Mouse (Mus musculus) heart, embryonic 14.5 days (tissue): ENCODE results near the gene Abi1. TPM values are rescaled to one million over a fixed set of nuclear protein-coding genes. Genes with fewer than 3 reads are reported as not detected.
"Not testable (repeated sequence)": the region's sequence is repeated elsewhere in the genome, so short reads cannot be mapped to it uniquely, and the experiment has no call there.

Experiments used
- ATAC-seq: fragments of 200-750 bp; cut with Nextera tagmentation; 2 replicates; pipeline ENCODE4 v1.8.0; 2017; ENCODE audit warnings: low read depth, moderate TSS enrichment; ENCODE audit not compliant: insufficient number of reproducible peaks, insufficient read depth, low FRiP score
- H3K27ac ChIP-seq, 2 experiments: fragments of 200-500 bp in 1 of 2; fragments of 300-500 bp in 1 of 2; sonication (generic) in 1 of 2; replicated peaks in 1 of 2; 2 replicates each; pipeline ENCODE4 v1.5.1; 2012 to 2014; ENCODE audit warnings: low read depth in 2 of 2, low read length in 2 of 2, control low read depth in 1 of 2, mild to moderate bottlenecking in 1 of 2, mixed read lengths in 1 of 2; ENCODE audit not compliant: control insufficient read depth in 1 of 2, insufficient read depth in 1 of 2
- H3K27me3 ChIP-seq: fragments of 300-500 bp; sonication (generic); 2 replicates; pipeline ENCODE4 v1.6.1; 2014; ENCODE audit warnings: mild to moderate bottlenecking, low read length, control low read depth; ENCODE audit not compliant: control insufficient read depth, insufficient read depth
- H3K36me3 ChIP-seq: fragments of 300-500 bp; sonication (generic); 2 replicates; pipeline ENCODE4 v1.6.1; 2014; ENCODE audit warnings: mild to moderate bottlenecking, control low read depth, low read length, mixed read lengths; ENCODE audit not compliant: control insufficient read depth, insufficient read depth
- H3K4me1 ChIP-seq, 2 experiments: fragments of 200-500 bp in 1 of 2; fragments of 300-500 bp in 1 of 2; sonication (generic) in 1 of 2; 2 replicates each; pipeline ENCODE4 v1.6.1; 2012 to 2014; ENCODE audit warnings: low read length in 2 of 2, control low read depth in 1 of 2, mixed read lengths in 1 of 2; ENCODE audit not compliant: control insufficient read depth in 2 of 2, insufficient read depth in 2 of 2
- H3K4me2 ChIP-seq: fragments of 300-500 bp; sonication (generic); 2 replicates; pipeline ENCODE4 v1.6.1; 2014; ENCODE audit warnings: mild to moderate bottlenecking, low read length
- H3K4me3 ChIP-seq, 2 experiments: fragments of 200-500 bp in 1 of 2; fragments of 300-500 bp in 1 of 2; sonication (generic) in 1 of 2; 2 replicates each; pipeline ENCODE4 v1.5.1; 2012 to 2014; ENCODE audit warnings: low read length in 2 of 2, mild to moderate bottlenecking in 2 of 2, control low read depth in 1 of 2, low read depth in 1 of 2, moderate library complexity in 1 of 2; ENCODE audit not compliant: control insufficient read depth in 1 of 2, insufficient read depth in 1 of 2
- H3K9ac ChIP-seq: fragments of 300-500 bp; sonication (generic); 2 replicates; pipeline ENCODE4 v1.6.1; 2014; ENCODE audit warnings: mild to moderate bottlenecking, low read length
- H3K9me3 ChIP-seq: fragments of 300-500 bp; sonication (generic); 2 replicates; pipeline ENCODE4 v1.6.1; 2016; ENCODE audit warnings: low read length, control low read depth; ENCODE audit not compliant: control insufficient read depth
- WGBS: fragments of 180-500 bp; shearing (Covaris S2); extraction: QIAGEN DNeasy Blood & Tissue Kit; methylation state at CpG from one replicate; pipeline ENCODE4 v1.1.7; 2014; 5-methylcytosine and 5-hydroxymethylcytosine counted together
- polyA plus RNA-seq: library from polyadenylated mRNA; unstranded; fragments of >200 nt; fragmentation: Nextera tagmentation; extraction: Ambion mirVana; gene quantifications from 2 replicates; pipeline ENCODE4 v1.2.1, GENCODE M21; 2014

Abi1 gene
- polyA plus RNA-seq, 1 experiment from 2014 or later: 34.0 TPM

- 38% methylated on average over 18 of the region's 18 CpGs for WGBS
- Histone ChIP-seq H3K4me2 (no peak overlapping the region), H3K27ac (no peak overlapping the region), H3K27me3 (no peaks in the 10 kb centered on the region), H3K4me1 (peaks cover 5 to 6% of the 10 kb centered on the region in 2 experiments; a peak in 2 of 4 replicates), H3K36me3 (no peaks in the 10 kb centered on the region), H3K9me3 (no peaks in the 10 kb centered on the region), H3K4me3 (no peak overlapping the region), H3K9ac (no peak overlapping the region)
- no peak for ATAC-seq
Observed at GRCm38 (mm10) chr2:23015335-23015734, 24.7 kb downstream of the Abi1 start.

GRCm38 (mm10) chr2:23014935-23015334, 25.1 kb downstream of the Abi1 start:
- H3K4me3 ChIP-seq, H3K27ac ChIP-seq, H3K36me3 ChIP-seq, H3K9me3 ChIP-seq, ATAC-seq, H3K4me1 ChIP-seq, H3K4me2 ChIP-seq, H3K27me3 ChIP-seq, H3K9ac ChIP-seq: not testable (repeated sequence)
- WGBS: 54% methylated on average over 2 of the region's 3 CpGs

- Histone ChIP-seq H3K27ac (no peak overlapping the region), H3K27me3 (no peaks in the 10 kb centered on the region), H3K4me2 (no peak overlapping the region), H3K4me1 (peaks cover 2 to 3% of the 10 kb centered on the region in 2 experiments; a peak in 1 of 4 replicates), H3K36me3 (no peaks in the 10 kb centered on the region; the same call in 1 of the 2 replicates), H3K9ac (no peak overlapping the region), H3K4me3 (no peak overlapping the region), H3K9me3 (no peaks in the 10 kb centered on the region)
- WGBS: 72% methylated on average over 1 of the region's 1 CpGs
- ATAC-seq: no peak
Observed at GRCm38 (mm10) chr2:23008256-23008655, 31.8 kb downstream of the Abi1 start.

- H3K4me1 ChIP-seq: peaks cover 2 to 3% of the 10 kb centered on the region in 2 experiments; a peak in 1 of 4 replicates
- no peak overlapping the region for H3K9ac ChIP-seq
- WGBS: 87% methylated on average over 7 of the region's 7 CpGs
- no peak overlapping the region for H3K4me3 ChIP-seq
- H3K27me3 ChIP-seq: no peaks in the 10 kb centered on the region
- H3K27ac ChIP-seq: no peak overlapping the region
- no peaks in the 10 kb centered on the region for H3K9me3 ChIP-seq
- H3K4me2 ChIP-seq: no peak overlapping the region
- H3K36me3 ChIP-seq: no peaks in the 10 kb centered on the region; the same call in 1 of the 2 replicates
- ATAC-seq: no peak
Observed at GRCm38 (mm10) chr2:23007577-23007976, 32.5 kb downstream of the Abi1 start.

GRCm38 (mm10) chr2:23007149-23007548, 32.9 kb downstream of the Abi1 start:
- Histone ChIP-seq H3K9me3 (no peaks in the 10 kb centered on the region), H3K36me3 (no peaks in the 10 kb centered on the region; the same call in 1 of the 2 replicates), H3K27me3 (no peaks in the 10 kb centered on the region), H3K4me3 (no peak overlapping the region), H3K4me2 (no peak overlapping the region), H3K9ac (no peak overlapping the region), H3K27ac (no peak overlapping the region), H3K4me1 (peaks cover 2 to 3% of the 10 kb centered on the region in 2 experiments; a peak in 1 of 4 replicates)
- no peak for ATAC-seq
- WGBS: 59% methylated on average over 2 of the region's 2 CpGs

- 64% methylated on average over 6 of the region's 6 CpGs for WGBS
Observed at GRCm38 (mm10) chr2:23006219-23006618, 33.8 kb downstream of the Abi1 start.

GRCm38 (mm10) chr2:23002637-23003036, 37.4 kb downstream of the Abi1 start:
- H3K27ac ChIP-seq: no peak overlapping the region
- no peak overlapping the region for H3K4me3 ChIP-seq
- ATAC-seq: no peak
- H3K9ac ChIP-seq: no peak overlapping the region
- no peak overlapping the region for H3K4me2 ChIP-seq
- H3K27me3 ChIP-seq: no peaks in the 10 kb centered on the region
- H3K36me3 ChIP-seq: no peaks in the 10 kb centered on the region
- H3K9me3 ChIP-seq: no peaks in the 10 kb centered on the region
- 57% methylated on average over 3 of the region's 3 CpGs for WGBS
- H3K4me1 ChIP-seq: peaks cover 11 to 14% of the 10 kb centered on the region in 2 experiments

More at GRCm38 (mm10) chr2:23006219-23006618, 33.8 kb downstream of the Abi1 start:
- Histone ChIP-seq H3K36me3 (no peaks in the 10 kb centered on the region; the same call in 1 of the 2 replicates), H3K4me2 (no peak overlapping the region), H3K4me1 (peaks cover 2 to 3% of the 10 kb centered on the region in 2 experiments; a peak in 1 of 4 replicates), H3K4me3 (no peak overlapping the region), H3K27ac (no peak overlapping the region), H3K27me3 (no peaks in the 10 kb centered on the region), H3K9me3 (no peaks in the 10 kb centered on the region), H3K9ac (no peak overlapping the region)
- ATAC-seq: no peak

- H3K27ac ChIP-seq: no peak overlapping the region
- no peaks in the 10 kb centered on the region for H3K9me3 ChIP-seq
- H3K27me3 ChIP-seq: no peaks in the 10 kb centered on the region
- no peak for ATAC-seq
- no peak overlapping the region for H3K9ac ChIP-seq
- H3K4me2 ChIP-seq: no peak overlapping the region
- no peak overlapping the region for H3K4me3 ChIP-seq
- peaks cover 9 to 29% of the 10 kb centered on the region in 2 experiments for H3K4me1 ChIP-seq
- 55% methylated on average over 1 of the region's 1 CpGs for WGBS
- H3K36me3 ChIP-seq: no peaks in the 10 kb centered on the region
Observed at GRCm38 (mm10) chr2:22999620-23000019, 40.4 kb downstream of the Abi1 start.
